Mouse (Mus musculus): ENCODE results near the gene Sowaha. TPM values are rescaled to one million over a fixed set of nuclear protein-coding genes. Genes with fewer than 3 reads are reported as not detected.

Sowaha gene
- polyA plus RNA-seq (2012; rRNA removed), result 1.1 and 1.6 TPM in 2 replicates

- DNase-seq (ENCODE audit: low read depth), result peak; percentile 53
- TF ChIP-seq POLR2A (IDR thresholded peaks at IDR 0.05; ENCODE audit: borderline replicate concordance, extremely low read depth, insufficient read depth, insufficient read length, poor library complexity, severe bottlenecking) (no peak), CTCF (IDR thresholded peaks at IDR 0.05; ENCODE audit: borderline replicate concordance, extremely low read depth, insufficient read depth, insufficient read length) (no peak)
Measured at GRCm38 (mm10) chr11:53479783-53480301, at the start of gene Sowaha, which contains the start of gene Gm9945. Gene Sowaha, minus strand, starts transcription at chr11:53480274. Gene Gm9945, plus strand, starts transcription at chr11:53480166.

DNA sequence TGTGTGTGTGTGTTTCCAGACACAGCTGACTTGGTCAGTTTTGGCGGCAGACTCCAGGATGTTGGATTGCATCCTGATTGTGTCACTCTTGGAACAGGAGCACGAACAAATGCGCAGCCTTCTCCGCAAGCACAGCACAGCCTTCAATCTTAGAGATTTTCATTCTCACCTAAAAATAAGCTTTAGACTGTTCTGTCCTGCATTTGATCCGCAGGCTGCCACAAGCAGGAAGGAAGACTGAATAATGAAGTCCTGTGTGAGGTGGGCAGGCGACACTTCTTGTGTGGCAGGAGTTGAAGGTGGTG lies 49.1 kb upstream of the Sowaha start:
- peak; percentile 31 for DNase-seq (ENCODE audit: low read depth)

GRCm38 (mm10) chr11:53528397-53529252 lies 48.6 kb upstream of the Sowaha start:
- DNase-seq (ENCODE audit: low read depth), result no peak
- TF ChIP-seq POLR2A (IDR thresholded peaks at IDR 0.05; ENCODE audit: borderline replicate concordance, extremely low read depth, insufficient read depth, insufficient read length, poor library complexity, severe bottlenecking) (no peak), CTCF (IDR thresholded peaks at IDR 0.05; ENCODE audit: borderline replicate concordance, extremely low read depth, insufficient read depth, insufficient read length) (no peak)

More for the DNA sequence above, 49.1 kb upstream of the Sowaha start:
- TF ChIP-seq POLR2A (IDR thresholded peaks at IDR 0.05; ENCODE audit: borderline replicate concordance, extremely low read depth, insufficient read depth, insufficient read length, poor library complexity, severe bottlenecking) (no peak), CTCF (IDR thresholded peaks at IDR 0.05; ENCODE audit: borderline replicate concordance, extremely low read depth, insufficient read depth, insufficient read length) (no peak)

DNA sequence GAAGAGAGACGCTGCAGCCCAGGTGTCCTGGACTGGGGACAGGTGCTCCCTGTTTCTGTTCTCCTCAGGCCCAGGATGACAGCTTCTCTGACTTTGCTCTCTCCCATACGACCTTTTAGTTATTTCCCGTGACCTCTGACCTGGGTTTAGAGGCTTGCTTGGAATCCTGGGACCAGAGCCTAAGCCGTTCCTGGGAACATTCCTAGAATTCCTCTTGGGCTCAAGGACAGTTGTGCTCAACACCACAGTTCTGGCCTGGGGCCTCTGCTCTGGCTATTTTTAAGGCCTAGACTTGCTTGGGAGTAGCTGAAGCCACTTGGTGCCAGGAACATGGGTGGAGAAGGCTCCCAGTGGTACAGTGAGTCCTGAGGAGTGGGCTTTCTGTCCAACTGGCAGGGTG lies 45.4 kb upstream of the Sowaha start:
- DNase-seq (ENCODE audit: low read depth), result no peak
- TF ChIP-seq POLR2A (IDR thresholded peaks at IDR 0.05; ENCODE audit: borderline replicate concordance, extremely low read depth, insufficient read depth, insufficient read length, poor library complexity, severe bottlenecking) (no peak), CTCF (IDR thresholded peaks at IDR 0.05; ENCODE audit: borderline replicate concordance, extremely low read depth, insufficient read depth, insufficient read length) (no peak)

GRCm38 (mm10) chr11:53524905-53525304 lies 44.8 kb upstream of the Sowaha start:
- no peak for DNase-seq (ENCODE audit: low read depth)
- TF ChIP-seq POLR2A (IDR thresholded peaks at IDR 0.05; ENCODE audit: borderline replicate concordance, extremely low read depth, insufficient read depth, insufficient read length, poor library complexity, severe bottlenecking) (no peak), CTCF (IDR thresholded peaks at IDR 0.05; ENCODE audit: borderline replicate concordance, extremely low read depth, insufficient read depth, insufficient read length) (peak; percentile 19; the same call in 1 of the 2 replicates)

GRCm38 (mm10) chr11:53523545-53524405 lies 43.7 kb upstream of the Sowaha start:
- TF ChIP-seq CTCF (IDR thresholded peaks at IDR 0.05; ENCODE audit: borderline replicate concordance, extremely low read depth, insufficient read depth, insufficient read length), result no peak
- TF ChIP-seq POLR2A (IDR thresholded peaks at IDR 0.05; ENCODE audit: borderline replicate concordance, extremely low read depth, insufficient read depth, insufficient read length, poor library complexity, severe bottlenecking), result no peak
- no peak for DNase-seq (ENCODE audit: low read depth)

GRCm38 (mm10) chr11:53522930-53523329 lies 42.9 kb upstream of the Sowaha start:
- TF ChIP-seq POLR2A (IDR thresholded peaks at IDR 0.05; ENCODE audit: borderline replicate concordance, extremely low read depth, insufficient read depth, insufficient read length, poor library complexity, severe bottlenecking) (no peak), CTCF (IDR thresholded peaks at IDR 0.05; ENCODE audit: borderline replicate concordance, extremely low read depth, insufficient read depth, insufficient read length) (no peak)
- DNase-seq (ENCODE audit: low read depth), result peak; percentile 58

- DNase-seq (ENCODE audit: low read depth), result no peak
- TF ChIP-seq POLR2A (IDR thresholded peaks at IDR 0.05; ENCODE audit: borderline replicate concordance, extremely low read depth, insufficient read depth, insufficient read length, poor library complexity, severe bottlenecking) (no peak), CTCF (IDR thresholded peaks at IDR 0.05; ENCODE audit: borderline replicate concordance, extremely low read depth, insufficient read depth, insufficient read length) (no peak)
Measured at GRCm38 (mm10) chr11:53522362-53522761, 42.3 kb upstream of the Sowaha start.

DNA sequence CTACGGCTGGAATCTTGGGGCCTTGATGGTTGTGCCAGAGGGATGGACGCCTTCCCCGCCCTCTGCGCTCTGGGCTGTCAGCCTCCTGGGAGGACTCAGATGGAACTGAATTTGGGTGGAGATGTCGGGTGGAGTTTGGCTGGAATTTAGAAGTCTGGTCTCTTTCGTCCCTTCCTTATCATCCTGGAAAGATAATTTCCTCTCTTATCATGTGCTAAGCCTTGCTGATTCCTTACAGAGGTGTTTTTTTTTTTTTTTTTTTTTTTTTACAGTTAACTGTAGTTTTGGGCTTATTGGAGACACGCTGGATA lies 41.7 kb upstream of the Sowaha start:
- DNase-seq (ENCODE audit: low read depth), result no peak
- TF ChIP-seq CTCF (IDR thresholded peaks at IDR 0.05; ENCODE audit: borderline replicate concordance, extremely low read depth, insufficient read depth, insufficient read length) (no peak), POLR2A (IDR thresholded peaks at IDR 0.05; ENCODE audit: borderline replicate concordance, extremely low read depth, insufficient read depth, insufficient read length, poor library complexity, severe bottlenecking) (no peak)

DNA sequence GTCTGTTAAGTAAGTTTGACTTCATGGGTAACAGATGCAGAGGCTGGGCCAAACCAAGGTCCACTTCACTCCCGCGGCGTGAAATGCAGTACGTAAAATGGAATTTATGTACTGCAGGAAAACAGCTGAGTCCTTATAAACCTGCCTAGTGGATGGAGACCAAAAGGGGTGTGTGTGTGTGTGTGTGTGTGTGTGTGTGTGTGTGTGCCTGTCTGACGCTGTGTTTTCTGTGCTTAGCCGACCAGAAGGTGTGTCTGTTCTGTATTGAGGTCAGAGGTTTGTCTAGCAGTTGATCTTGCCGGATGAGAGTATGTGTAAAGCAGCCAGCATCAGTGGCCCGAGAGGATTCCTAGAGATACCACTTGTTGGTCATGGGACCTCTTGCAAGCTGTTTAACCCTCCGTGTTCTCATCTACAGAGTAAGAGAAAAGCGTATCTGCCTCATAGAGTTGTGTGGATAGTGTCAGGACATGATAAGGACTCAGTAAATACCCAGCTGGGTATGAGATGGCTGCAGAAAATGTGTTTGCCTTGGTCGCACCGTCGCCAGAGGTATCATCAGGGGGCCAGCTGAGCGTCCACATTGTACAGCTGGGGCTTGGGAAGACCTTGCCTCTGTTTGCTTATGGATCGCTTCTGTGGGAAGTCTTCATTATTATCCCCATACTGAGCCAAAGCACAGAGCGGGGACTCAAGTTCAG lies 41.2 kb upstream of the Sowaha start:
- no peak for TF ChIP-seq CTCF (IDR thresholded peaks at IDR 0.05; ENCODE audit: borderline replicate concordance, extremely low read depth, insufficient read depth, insufficient read length)
- no peak for TF ChIP-seq POLR2A (IDR thresholded peaks at IDR 0.05; ENCODE audit: borderline replicate concordance, extremely low read depth, insufficient read depth, insufficient read length, poor library complexity, severe bottlenecking)
- peak; percentile 28 for DNase-seq (ENCODE audit: low read depth)
